12 mouse cellular contexts compared by ENCODE assay signal in the genomic region with DNA sequence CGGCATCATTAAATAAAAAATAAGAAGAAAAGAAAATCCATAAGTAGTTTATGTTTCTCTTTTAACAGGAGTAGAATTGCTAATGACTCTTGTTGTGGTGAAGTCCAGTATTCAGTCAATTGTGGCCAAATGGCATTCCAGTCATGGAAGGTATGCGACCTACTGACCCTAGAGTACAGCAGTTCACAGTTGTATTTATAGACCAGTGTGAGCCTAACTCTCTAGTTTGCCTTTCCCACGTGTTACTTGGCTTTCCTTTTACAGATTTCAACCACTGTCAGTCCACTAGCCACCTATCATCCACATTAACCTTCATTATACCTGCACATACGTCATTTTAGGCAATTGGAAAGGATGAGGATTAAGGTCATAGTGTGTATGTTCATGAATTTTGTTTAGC.
DNase-seq lines count a peak whose midpoint lies in the region; ATAC-seq and TF ChIP-seq lines count a peak whose summit lies in the region.
"Had no signal": no experiment of that assay in that cellular context is flagged by ENCODE, and none has a peak within 500 bp of the region (broad histone marks: within the 10 kb centered on the region; RNA-seq: fewer than 3 reads in every experiment).

No protein-coding gene starts in this region.

- no peak overlapping the region for H3K9ac ChIP-seq in intestine, embryonic 15.5 days
- no peak overlapping the region for H3K9ac ChIP-seq in intestine, postnatal 0 days (ENCODE audit: low read depth, low read length)
- no peak overlapping the region for H3K9ac ChIP-seq in liver, embryonic 13.5 days
- H3K9ac ChIP-seq: hindbrain, embryonic 14.5 days had no signal

- H3K4me3 ChIP-seq in intestine, embryonic 15.5 days (replicated peaks) = no peak overlapping the region
- no peak overlapping the region for H3K4me3 ChIP-seq in intestine, postnatal 0 days (ENCODE audit: low read depth, low read length)
- H3K4me3 ChIP-seq in liver, embryonic 13.5 days (replicated peaks) = no peak overlapping the region
- H3K4me3 ChIP-seq: erythroblast, embryonic 14.5 days; left cerebral cortex, adult 2 months had no signal

- WGBS in intestine, embryonic 15.5 days = 44% methylated on average over 4 of the region's 4 CpGs
- WGBS in intestine, postnatal 0 days = 52% methylated on average over 4 of the region's 4 CpGs
- WGBS in liver, embryonic 13.5 days (ENCODE audit: insufficient replicate concordance) = 43% methylated on average over 4 of the region's 4 CpGs

- ATAC-seq in intestine, embryonic 15.5 days = 0 out of 2 replicates have a peak, but pooled peaks have one; percentile 31
- no peak for ATAC-seq in intestine, postnatal 0 days
- ATAC-seq in liver, embryonic 13.5 days (ENCODE audit: low read depth) = 0 out of 2 replicates have a peak, but pooled peaks have one; percentile 36
- no peak for ATAC-seq in megakaryocyte, adult 5-6 weeks (ENCODE audit: poor library complexity, severe bottlenecking)

- no peaks in the 10 kb centered on the region for H3K9me3 ChIP-seq in intestine, embryonic 15.5 days
- no peaks in the 10 kb centered on the region for H3K9me3 ChIP-seq in intestine, postnatal 0 days (ENCODE audit: control insufficient read depth)
- H3K9me3 ChIP-seq in liver, embryonic 13.5 days (replicated peaks) = no peaks in the 10 kb centered on the region

- no peak overlapping the region for H3K4me2 ChIP-seq in intestine, embryonic 15.5 days (replicated peaks)
- H3K4me2 ChIP-seq in intestine, postnatal 0 days (replicated peaks; ENCODE audit: low read depth) = no peak overlapping the region
- no peak overlapping the region for H3K4me2 ChIP-seq in liver, embryonic 13.5 days
- H3K4me2 ChIP-seq: hindbrain, embryonic 14.5 days had no signal

- DNase-seq in embryo, embryonic 11 days = peak; percentile 65
- peak; percentile 33 to 37 for DNase-seq in heart, postnatal 10 days
- DNase-seq in liver, embryonic 13.5 days = no peak
- DNase-seq in right cerebral cortex, adult 18-20 months = no peak
- no peak for DNase-seq in layer of hippocampus, postnatal 36 days
- DNase-seq: cerebellum, adult 9-10 months had no signal

- intact Hi-C loops in heart, postnatal 10 days (cut with DNase I) = loop anchor here (10.0 kb wide), 1 partner anchor 603 kb away; the partner anchor contains the start of gene Erbb4

- no peak for TF ChIP-seq CTCF in intestine, postnatal 0 days (IDR thresholded peaks at IDR 0.05; ENCODE audit: low read depth)

- H3K4me1 ChIP-seq in intestine, embryonic 15.5 days (replicated peaks) = no peaks in the 10 kb centered on the region
- no peaks in the 10 kb centered on the region for H3K4me1 ChIP-seq in intestine, postnatal 0 days (replicated peaks; ENCODE audit: control insufficient read depth, insufficient read depth, low read length)
- no peaks in the 10 kb centered on the region for H3K4me1 ChIP-seq in liver, embryonic 13.5 days (replicated peaks)

- no peaks in the 10 kb centered on the region for H3K36me3 ChIP-seq in intestine, embryonic 15.5 days
- no peaks in the 10 kb centered on the region for H3K36me3 ChIP-seq in intestine, postnatal 0 days (ENCODE audit: control insufficient read depth, insufficient read depth)
- no peaks in the 10 kb centered on the region for H3K36me3 ChIP-seq in liver, embryonic 13.5 days

- H3K27ac ChIP-seq in intestine, embryonic 15.5 days = no peak overlapping the region
- H3K27ac ChIP-seq in intestine, postnatal 0 days (ENCODE audit: low read depth, low read length) = no peak overlapping the region
- H3K27ac ChIP-seq in liver, embryonic 13.5 days = no peak overlapping the region
- H3K27ac ChIP-seq: hindbrain, embryonic 14.5 days; left cerebral cortex, adult 2 months had no signal

- no peaks in the 10 kb centered on the region for H3K27me3 ChIP-seq in intestine, embryonic 15.5 days (replicated peaks)
- no peaks in the 10 kb centered on the region for H3K27me3 ChIP-seq in intestine, postnatal 0 days (replicated peaks; ENCODE audit: control insufficient read depth, insufficient read depth, low read length)
- no peaks in the 10 kb centered on the region for H3K27me3 ChIP-seq in liver, embryonic 13.5 days

Comparison
In these comparisons a context has a peak if more than half of its experiments do, and no peak if none do; other contexts are left out.
1. ATAC-seq: peak in intestine, embryonic 15.5 days (single experiment) and liver, embryonic 13.5 days (single experiment); none in intestine, postnatal 0 days (single experiment) and megakaryocyte, adult 5-6 weeks (single experiment).
2. DNase-seq: peak in embryo, embryonic 11 days (single experiment) and heart, postnatal 10 days (2 of 2); none in liver, embryonic 13.5 days (single experiment), right cerebral cortex, adult 18-20 months (single experiment) and layer of hippocampus, postnatal 36 days (0 of 2).